Mouse (Mus musculus) forebrain, embryonic 11.5 days (tissue): ENCODE results near the gene Cetn3. TPM values are rescaled to one million over a fixed set of nuclear protein-coding genes. Genes with fewer than 3 reads are reported as not detected.

Experiments
- ATAC-seq: fragments of 200-750 bp; cut with Nextera tagmentation; replicated peaks from 2 replicates; pipeline ENCODE4 v1.8.0; 2017; ENCODE audit warnings: moderate TSS enrichment; ENCODE audit not compliant: low FRiP score
- DNase-seq: peaks from one replicate; pipeline ENCODE4 v3.0.0-alpha.2; 2017; ENCODE audit warnings: low spot score
- H3K27ac ChIP-seq: fragments of 300-500 bp; sonication (generic); 2 replicates; pipeline ENCODE4 v1.5.1; 2014; ENCODE audit warnings: low read depth, low read length
- H3K27me3 ChIP-seq: fragments of 300-500 bp; sonication (generic); 2 replicates; pipeline ENCODE4 v1.6.1; 2014; ENCODE audit warnings: mild to moderate bottlenecking, low read length, mixed read lengths; ENCODE audit not compliant: control insufficient read depth, insufficient read depth
- H3K36me3 ChIP-seq: fragments of 300-500 bp; sonication (generic); 2 replicates; pipeline ENCODE4 v1.6.1; 2014; ENCODE audit warnings: mild to moderate bottlenecking, low read length, moderate library complexity, mixed read lengths; ENCODE audit not compliant: control insufficient read depth, insufficient read depth
- H3K4me1 ChIP-seq: fragments of 300-500 bp; sonication (generic); replicated peaks from 2 replicates; pipeline ENCODE4 v1.6.1; 2014; ENCODE audit warnings: low read length, mixed read lengths; ENCODE audit not compliant: control insufficient read depth, insufficient read depth
- H3K4me2 ChIP-seq: fragments of 300-500 bp; sonication (generic); 2 replicates; pipeline ENCODE4 v1.6.1; 2014; ENCODE audit warnings: low read depth, mild to moderate bottlenecking, low read length, moderate library complexity, mixed read lengths; ENCODE audit not compliant: severe bottlenecking
- H3K4me3 ChIP-seq: fragments of 300-500 bp; sonication (generic); 2 replicates; pipeline ENCODE4 v1.5.1; 2014; ENCODE audit warnings: low read depth, low read length
- H3K9ac ChIP-seq: fragments of 300-500 bp; sonication (generic); 2 replicates; pipeline ENCODE4 v1.6.1; 2014; ENCODE audit warnings: low read length
- H3K9me3 ChIP-seq: fragments of 300-500 bp; sonication (generic); 2 replicates; pipeline ENCODE4 v1.6.1; 2016; ENCODE audit warnings: low read length, mixed read lengths; ENCODE audit not compliant: control insufficient read depth
- WGBS: fragments of 180-500 bp; shearing (Covaris S2); extraction: QIAGEN DNeasy Blood & Tissue Kit; methylation state at CpG from one replicate; pipeline ENCODE4 v1.1.7; 2014; 5-methylcytosine and 5-hydroxymethylcytosine counted together
- polyA plus RNA-seq: library from polyadenylated mRNA; unstranded; fragments of >200 nt; fragmentation: Nextera tagmentation; extraction: Ambion mirVana; gene quantifications from 2 replicates; pipeline ENCODE4 v1.2.1, GENCODE M21; 2014

Cetn3 gene
- polyA plus RNA-seq, result 282 and 302 TPM in 2 replicates

GRCm38 (mm10) chr13:81782971-81783404, at the start of gene Cetn3:
TSS of gene Cetn3 (plus strand) at chr13:81783077.
- ATAC-seq, result peak; percentile 89
- 0% methylated on average over 29 of the region's 29 CpGs for WGBS
- no peaks in the 10 kb centered on the region; the same call in 1 of the 2 replicates for H3K36me3 ChIP-seq

DNA sequence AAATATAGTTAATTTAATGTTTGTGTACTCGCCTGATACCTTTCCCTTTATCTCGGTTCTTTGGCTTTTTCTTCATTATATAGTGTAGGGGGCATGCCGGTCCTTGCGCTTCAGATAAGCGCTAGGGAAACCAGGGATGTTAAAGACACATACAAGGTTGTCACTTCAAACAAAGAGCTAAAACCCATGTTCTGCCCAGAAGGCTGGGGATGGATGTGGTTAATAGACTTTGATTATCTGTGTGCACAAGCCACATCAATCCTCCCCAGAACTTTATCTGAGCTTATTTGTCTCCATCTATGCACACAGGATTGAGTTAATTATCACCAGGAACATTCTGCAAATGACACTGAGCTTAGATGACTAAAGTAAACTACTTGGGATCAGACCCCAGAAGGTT, 46.3 kb upstream of the Cetn3 start:
- DNase-seq (no peak), ATAC-seq (no peak)
- Histone ChIP-seq H3K4me2 (no peak overlapping the region), H3K27me3 (no peaks in the 10 kb centered on the region), H3K4me1 (no peaks in the 10 kb centered on the region), H3K27ac (no peak overlapping the region), H3K36me3 (no peaks in the 10 kb centered on the region), H3K9me3 (no peaks in the 10 kb centered on the region), H3K4me3 (no peak overlapping the region), H3K9ac (no peak overlapping the region)
- 92% methylated on average over 5 of the region's 5 CpGs for WGBS

More at GRCm38 (mm10) chr13:81782971-81783404, at the start of gene Cetn3:
- H3K27ac ChIP-seq, result peak within 1 kb of the TSS; percentile 98
- peak within 1 kb of the TSS; percentile 78 for H3K4me2 ChIP-seq
- H3K9ac ChIP-seq, result peak within 1 kb of the TSS; percentile 91
- peak; percentile 94 for DNase-seq
- H3K4me3 ChIP-seq, result peak within 1 kb of the TSS; percentile 64
- no peaks in the 10 kb centered on the region for H3K9me3 ChIP-seq
- H3K4me1 ChIP-seq, result peaks cover 5% of the 10 kb centered on the region; the same call in 1 of the 2 replicates
- no peaks in the 10 kb centered on the region for H3K27me3 ChIP-seq

- Histone ChIP-seq H3K4me2 (no peak overlapping the region), H3K4me3 (no peak overlapping the region), H3K27ac (no peak overlapping the region), H3K9me3 (no peaks in the 10 kb centered on the region), H3K27me3 (no peaks in the 10 kb centered on the region), H3K9ac (no peak overlapping the region), H3K4me1 (no peaks in the 10 kb centered on the region), H3K36me3 (no peaks in the 10 kb centered on the region)
- 59% methylated on average over 3 of the region's 3 CpGs for WGBS
- ATAC-seq (no peak), DNase-seq (no peak)
These were observed 42.0 kb upstream of the Cetn3 start for GRCm38 (mm10) chr13:81740898-81741297.

DNA sequence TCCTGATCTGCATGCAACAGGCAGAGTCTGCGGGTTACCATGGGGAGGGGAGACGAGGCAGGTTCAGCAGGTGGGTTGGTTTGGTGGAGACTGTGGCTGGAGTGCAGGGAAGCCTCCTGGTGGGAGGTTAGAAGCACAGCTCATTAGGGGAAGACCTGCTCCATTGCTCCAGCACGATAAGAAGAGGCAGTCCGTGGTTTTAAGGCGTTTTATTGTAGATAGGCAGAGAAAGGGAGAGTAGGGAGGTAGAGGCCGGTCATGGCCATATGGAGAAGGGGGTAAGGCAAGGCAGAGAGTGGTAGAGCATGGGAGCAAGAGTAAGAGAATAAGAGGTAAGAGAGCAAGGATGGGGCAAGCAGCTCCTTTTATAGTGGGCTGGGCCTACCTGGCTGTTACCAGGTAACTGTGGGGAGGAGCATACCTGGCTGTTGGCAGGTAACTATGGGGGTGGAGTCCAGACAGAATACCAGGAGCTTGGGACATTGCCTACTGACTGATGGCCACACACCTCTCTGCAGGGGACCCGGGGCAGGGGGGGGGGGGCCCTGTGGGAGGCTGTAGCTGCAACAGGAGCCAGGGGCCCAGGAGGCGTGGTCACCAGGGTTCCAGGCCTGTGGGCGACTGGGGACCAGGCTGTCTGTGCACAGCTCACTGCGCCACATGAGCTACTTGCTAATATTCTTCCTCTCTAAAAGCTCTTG, 39.3 kb upstream of the Cetn3 start:
- Histone ChIP-seq H3K27ac (no peak overlapping the region), H3K4me1 (no peaks in the 10 kb centered on the region), H3K27me3 (no peaks in the 10 kb centered on the region), H3K4me3 (no peak overlapping the region), H3K9me3 (no peaks in the 10 kb centered on the region), H3K36me3 (no peaks in the 10 kb centered on the region), H3K4me2 (no peak overlapping the region), H3K9ac (no peak overlapping the region)
- no peak for DNase-seq
- ATAC-seq, result no peak
- 38% methylated on average over 10 of the region's 10 CpGs for WGBS

GRCm38 (mm10) chr13:81744092-81744396, 38.8 kb upstream of the Cetn3 start:
- Histone ChIP-seq H3K27me3 (no peaks in the 10 kb centered on the region), H3K27ac (no peak overlapping the region), H3K4me2 (no peak overlapping the region), H3K4me3 (no peak overlapping the region), H3K9me3 (no peaks in the 10 kb centered on the region), H3K36me3 (no peaks in the 10 kb centered on the region), H3K9ac (no peak overlapping the region), H3K4me1 (no peaks in the 10 kb centered on the region)
- DNase-seq (no peak), ATAC-seq (no peak)
- WGBS, result 41% methylated on average over 2 of the region's 2 CpGs

- Histone ChIP-seq H3K4me1 (no peaks in the 10 kb centered on the region), H3K27ac (no peak overlapping the region), H3K9ac (no peak overlapping the region), H3K36me3 (no peaks in the 10 kb centered on the region), H3K27me3 (no peaks in the 10 kb centered on the region), H3K4me3 (no peak overlapping the region), H3K9me3 (no peaks in the 10 kb centered on the region), H3K4me2 (no peak overlapping the region)
- no peak for DNase-seq
- no peak for ATAC-seq
These were observed 28.0 kb upstream of the Cetn3 start for GRCm38 (mm10) chr13:81754878-81755277.

DNA sequence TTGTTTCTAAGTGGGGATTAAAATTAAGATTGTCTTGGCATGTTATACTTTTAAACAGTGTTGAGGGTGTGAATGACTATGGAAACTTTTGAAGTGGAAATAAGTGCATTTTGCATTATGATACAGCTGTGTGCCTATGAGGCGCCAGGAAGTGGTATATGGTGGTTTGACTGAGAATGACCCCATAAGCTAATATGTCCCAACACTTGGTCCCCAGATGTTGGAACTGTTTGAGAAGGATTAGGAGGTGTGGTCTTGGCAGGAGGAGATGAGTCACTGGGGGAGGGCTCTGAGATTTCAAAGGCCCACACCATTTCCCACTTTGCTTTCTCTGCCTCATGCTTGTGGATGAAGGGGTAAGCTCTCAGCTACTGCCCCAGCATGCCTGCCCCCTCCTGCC, 27.6 kb upstream of the Cetn3 start:
- no peak overlapping the region for H3K27ac ChIP-seq
- H3K4me3 ChIP-seq, result no peak overlapping the region
- no peaks in the 10 kb centered on the region for H3K36me3 ChIP-seq
- no peaks in the 10 kb centered on the region for H3K27me3 ChIP-seq
- H3K4me2 ChIP-seq, result no peak overlapping the region
- H3K9me3 ChIP-seq, result no peaks in the 10 kb centered on the region
- no peaks in the 10 kb centered on the region for H3K4me1 ChIP-seq
- H3K9ac ChIP-seq, result no peak overlapping the region
- ATAC-seq (no peak), DNase-seq (no peak)
- 92% methylated on average over 1 of the region's 1 CpGs for WGBS

DNA sequence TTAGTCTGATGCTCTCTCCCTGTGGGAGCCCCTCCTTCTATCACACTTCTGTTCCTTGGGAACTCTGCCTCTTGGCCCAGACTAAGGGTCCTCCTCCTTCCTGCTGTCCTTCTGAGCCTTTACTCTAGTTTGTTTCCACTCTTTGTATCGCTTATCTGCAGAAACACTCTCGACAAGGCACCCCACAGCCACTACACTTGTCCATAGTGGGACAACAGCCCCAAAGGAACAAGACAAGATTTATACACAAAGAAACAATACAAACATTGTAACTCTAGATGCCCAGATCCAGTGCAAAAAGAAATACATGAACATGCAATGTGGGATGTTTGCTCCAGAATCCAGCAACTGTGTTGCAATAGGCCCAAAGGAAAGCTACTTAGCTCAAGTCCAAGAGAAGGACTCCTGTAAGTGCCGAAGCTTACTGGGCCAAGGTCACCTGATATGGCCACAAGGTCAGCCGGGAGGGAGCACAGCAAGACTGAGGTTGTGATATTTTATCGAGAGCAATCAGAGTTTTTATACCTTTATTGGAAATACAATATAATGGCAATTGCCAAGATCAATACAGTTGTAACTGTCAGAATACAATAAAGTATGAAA, 25.7 kb upstream of the Cetn3 start:
- WGBS, result 89% methylated on average over 5 of the region's 5 CpGs
- H3K27ac ChIP-seq, result no peak overlapping the region
- DNase-seq (no peak), ATAC-seq (no peak)
- no peak overlapping the region for H3K4me2 ChIP-seq
- no peak overlapping the region for H3K4me3 ChIP-seq
- no peak overlapping the region for H3K9ac ChIP-seq
- H3K27me3 ChIP-seq, result no peaks in the 10 kb centered on the region
- H3K4me1 ChIP-seq, result no peaks in the 10 kb centered on the region; the same call in 1 of the 2 replicates
- H3K9me3 ChIP-seq, result no peaks in the 10 kb centered on the region
- H3K36me3 ChIP-seq, result no peaks in the 10 kb centered on the region

GRCm38 (mm10) chr13:81760379-81760778, 22.5 kb upstream of the Cetn3 start:
- H3K4me2 ChIP-seq, result no peak overlapping the region
- H3K4me1 ChIP-seq, result no peaks in the 10 kb centered on the region; the same call in 1 of the 2 replicates
- no peaks in the 10 kb centered on the region for H3K9me3 ChIP-seq
- 25% methylated on average over 3 of the region's 3 CpGs for WGBS
- H3K4me3 ChIP-seq, result no peak overlapping the region
- H3K9ac ChIP-seq, result no peak overlapping the region
- ATAC-seq (peak; percentile 58), DNase-seq (no peak)
- no peaks in the 10 kb centered on the region for H3K36me3 ChIP-seq
- no peak overlapping the region for H3K27ac ChIP-seq
- no peaks in the 10 kb centered on the region for H3K27me3 ChIP-seq
